Mouse (Mus musculus) frontal cortex, adult (tissue): ENCODE data around the gene Cilp2.
A peak's percentile ranks its signal among the peaks of the same experiment; 100 is the strongest.

Experiments
- ATAC-seq: cut with Nextera tagmentation; 2 replicates; pipeline ENCODE4 v1.9.2; 2017; ENCODE audit warnings: mild to moderate bottlenecking, moderate library complexity, mixed read lengths; ENCODE audit not compliant: low TSS enrichment

The Cilp2 gene

GRCm38 (mm10) chr8:69874155-69874554 lies 13.3 kb downstream of the Cilp2 start:
- peak; percentile 38 for ATAC-seq

- ATAC-seq: no peak
Measured at GRCm38 (mm10) chr8:69870907-69871306, 16.6 kb downstream of the Cilp2 start.

- peak; percentile 74 for ATAC-seq
Measured at GRCm38 (mm10) chr8:69870003-69870765, 17.3 kb downstream of the Cilp2 start.

GRCm38 (mm10) chr8:69867696-69868326 lies 19.7 kb downstream of the Cilp2 start:
- ATAC-seq: no peak

- no peak for ATAC-seq
Measured at GRCm38 (mm10) chr8:69864180-69864579, 23.3 kb downstream of the Cilp2 start.

GRCm38 (mm10) chr8:69863387-69864020 lies 24.0 kb downstream of the Cilp2 start:
- peak; percentile 77 for ATAC-seq

GRCm38 (mm10) chr8:69861251-69861650 lies 26.2 kb downstream of the Cilp2 start:
- ATAC-seq: no peak

- ATAC-seq: no peak
Measured at GRCm38 (mm10) chr8:69860807-69861206, 26.7 kb downstream of the Cilp2 start.

GRCm38 (mm10) chr8:69853869-69854268 lies 33.6 kb downstream of the Cilp2 start:
- ATAC-seq: no peak

GRCm38 (mm10) chr8:69850926-69851506 lies 36.5 kb downstream of the Cilp2 start:
- ATAC-seq: no peak

- no peak for ATAC-seq
Measured at GRCm38 (mm10) chr8:69849899-69850298, 37.6 kb downstream of the Cilp2 start.

- ATAC-seq: no peak
Measured at GRCm38 (mm10) chr8:69848951-69849350, 38.5 kb downstream of the Cilp2 start.

GRCm38 (mm10) chr8:69847167-69848065 lies 40.1 kb downstream of the Cilp2 start:
- ATAC-seq: no peak

GRCm38 (mm10) chr8:69837057-69837682 lies 50.3 kb downstream of the Cilp2 start:
- ATAC-seq: no peak

GRCm38 (mm10) chr8:69832298-69832853 lies 55.1 kb downstream of the Cilp2 start, which contains the start of gene Pbx4:
Gene Pbx4, plus strand, starts transcription at chr8:69832491.
- peak; percentile 96 for ATAC-seq
